Mouse (Mus musculus) Muller cell, postnatal 12 days (primary cell): Measurements from ENCODE around the gene Btbd8.

Source experiments
- DNase-seq: peaks from one replicate; pipeline ENCODE4 v3.0.0-alpha.2; 2015; ENCODE audit errors: inconsistent ontology term

Btbd8 gene

DNA sequence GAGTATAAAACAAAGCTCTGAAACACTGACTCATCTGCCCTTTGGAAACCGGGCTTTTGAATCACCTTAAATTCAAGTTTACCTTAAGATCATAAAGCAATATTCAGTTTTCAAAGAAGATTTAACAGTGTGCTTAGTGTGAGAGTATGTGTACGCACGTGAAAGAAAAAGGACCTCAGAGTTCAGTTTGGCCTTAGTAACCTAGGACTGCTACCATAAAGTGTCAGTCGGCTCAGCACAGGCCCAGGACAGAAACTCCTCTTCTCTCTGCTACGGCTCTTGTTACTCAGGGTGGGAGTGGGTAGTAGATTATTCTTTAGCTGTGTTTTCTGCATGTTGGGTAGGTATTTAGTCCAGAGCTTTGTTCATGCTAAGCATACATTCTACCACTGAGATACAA, 11.8 kb downstream of the Btbd8 start:
- DNase-seq = no peak

DNA sequence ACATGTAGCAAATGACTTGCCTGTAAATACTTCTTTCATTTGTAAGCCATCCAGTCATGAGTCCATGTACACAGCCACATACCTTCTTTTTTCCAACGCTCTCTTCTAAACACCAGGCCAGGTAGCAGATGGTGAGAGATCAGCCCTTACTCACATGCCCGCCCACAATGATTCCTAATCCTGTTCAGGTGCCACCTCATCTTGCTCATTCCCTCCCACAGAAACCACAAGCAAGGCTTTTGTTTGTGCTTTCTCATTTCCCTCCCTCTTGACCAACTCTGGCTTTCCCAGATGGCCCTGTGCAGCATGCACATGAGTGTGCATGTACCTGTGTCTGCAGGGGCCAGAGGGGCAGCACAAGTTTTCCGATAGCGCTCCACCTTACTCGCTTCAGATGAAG, 12.5 kb downstream of the Btbd8 start:
- DNase-seq = no peak

DNA sequence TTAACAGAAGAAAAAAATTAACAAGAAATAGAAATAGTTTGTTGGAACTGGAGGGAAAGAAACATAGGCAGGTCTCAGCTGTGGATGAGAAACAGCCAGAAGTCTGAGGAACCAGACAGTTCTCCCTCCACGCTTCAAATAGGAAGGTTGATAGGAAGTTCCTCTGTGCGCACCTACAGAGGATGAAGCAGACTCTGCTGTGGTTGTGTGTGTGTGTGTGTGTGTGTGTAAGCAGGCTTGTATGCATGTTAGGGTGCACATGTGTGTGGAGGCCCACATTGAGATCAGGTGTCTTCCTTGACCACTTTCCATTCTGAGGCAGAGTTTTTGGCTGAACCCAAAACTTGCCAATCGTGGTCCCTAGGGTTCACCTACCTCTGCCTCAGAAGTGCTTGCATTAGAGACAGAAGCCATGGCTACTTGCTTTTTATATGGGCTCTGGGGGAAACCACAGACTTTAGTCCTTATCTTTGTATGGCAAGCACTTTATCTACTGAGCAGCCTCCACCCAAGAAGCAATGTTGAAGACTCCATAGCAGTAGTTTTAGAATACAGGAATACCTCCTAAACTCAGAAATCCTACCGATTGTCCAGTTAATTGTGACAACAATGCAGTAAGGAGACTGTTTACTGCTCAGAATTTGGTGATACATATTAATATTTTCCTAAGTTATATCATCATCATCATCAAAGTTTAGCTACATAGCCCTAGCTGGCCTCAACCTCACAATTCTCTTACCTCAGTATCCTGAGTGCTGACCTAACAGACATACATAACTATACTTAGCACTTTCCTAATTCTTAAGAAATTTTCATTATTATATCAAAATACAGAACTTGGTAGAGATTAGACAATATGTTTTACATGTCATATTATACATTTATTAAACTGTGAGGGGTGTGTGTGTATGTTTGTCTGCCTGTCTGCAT, 24.6 kb downstream of the Btbd8 start:
- no peak for DNase-seq

DNA sequence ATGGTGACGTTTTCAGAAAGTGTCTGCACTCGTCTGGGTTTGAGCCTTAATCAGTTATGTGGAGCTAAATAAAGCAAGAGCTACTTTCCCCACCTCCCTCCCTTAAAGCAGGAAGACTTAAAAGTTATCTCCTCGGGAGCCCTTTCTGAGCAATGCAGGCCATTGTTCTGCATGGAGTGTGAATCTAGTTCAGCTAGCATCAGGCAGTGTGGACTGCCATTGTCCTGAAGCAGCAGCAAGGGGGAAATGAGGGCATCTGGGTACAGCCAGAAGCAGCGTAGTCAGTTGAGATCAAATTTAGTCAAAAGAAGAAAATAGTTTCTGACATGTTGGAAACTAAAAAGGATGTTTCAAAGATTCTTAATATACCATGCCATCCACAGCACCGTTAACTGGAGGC, 28.7 kb downstream of the Btbd8 start:
- DNase-seq = no peak

DNA sequence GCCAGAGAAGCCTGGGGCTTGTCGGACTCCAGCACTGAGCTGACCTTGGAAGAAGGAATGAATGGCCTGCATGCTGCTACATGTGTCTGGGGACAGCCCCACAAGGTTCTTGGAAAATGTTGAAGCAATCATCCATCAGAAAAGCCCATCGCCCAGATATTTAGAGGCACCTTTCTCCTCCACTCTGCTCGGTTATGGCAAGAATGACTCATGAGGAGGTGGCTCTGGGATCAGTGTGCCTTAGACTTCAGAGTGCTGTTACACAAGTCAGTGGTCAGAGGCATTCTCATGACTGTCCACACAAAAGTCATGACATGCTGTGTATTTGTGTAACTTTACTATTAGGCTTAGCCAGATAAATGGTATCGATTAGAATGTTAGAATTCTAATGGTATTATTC, 29.3 kb downstream of the Btbd8 start:
- peak; percentile 80 for DNase-seq

DNA sequence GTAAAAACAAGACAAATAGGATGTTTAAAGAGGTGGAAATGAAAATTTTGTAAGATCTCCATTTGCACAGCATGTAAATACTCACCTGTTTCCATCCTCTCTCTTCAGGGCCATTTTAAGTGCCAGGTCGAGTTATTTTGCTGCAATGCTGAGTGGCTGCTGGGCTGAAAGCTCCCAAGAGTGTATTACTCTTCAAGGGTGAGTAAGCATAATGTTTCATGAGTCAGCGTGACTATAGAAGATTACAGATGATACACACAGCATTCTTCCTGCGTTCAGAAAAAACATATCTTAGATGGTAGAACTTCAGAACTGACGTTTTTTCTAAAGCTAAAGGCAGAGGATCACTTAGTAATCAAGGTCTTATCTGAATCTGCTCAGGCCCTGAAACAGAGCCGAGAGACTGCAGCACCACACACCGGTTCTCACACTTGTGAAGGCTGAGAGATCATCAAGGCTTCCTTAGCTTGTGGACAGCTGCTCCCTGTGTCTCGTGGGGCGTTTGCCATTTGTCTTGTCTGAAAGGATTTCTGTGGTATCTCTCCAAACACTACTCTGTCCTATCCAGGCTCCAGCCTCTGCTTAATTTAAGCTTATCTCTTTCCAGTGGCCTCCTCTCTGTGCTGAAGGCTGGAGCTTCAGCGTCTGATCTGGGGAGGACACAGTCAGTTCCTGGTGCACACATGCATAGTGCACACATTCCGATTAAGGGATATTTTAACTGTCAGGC, 33.0 kb downstream of the Btbd8 start:
- no peak for DNase-seq

DNA sequence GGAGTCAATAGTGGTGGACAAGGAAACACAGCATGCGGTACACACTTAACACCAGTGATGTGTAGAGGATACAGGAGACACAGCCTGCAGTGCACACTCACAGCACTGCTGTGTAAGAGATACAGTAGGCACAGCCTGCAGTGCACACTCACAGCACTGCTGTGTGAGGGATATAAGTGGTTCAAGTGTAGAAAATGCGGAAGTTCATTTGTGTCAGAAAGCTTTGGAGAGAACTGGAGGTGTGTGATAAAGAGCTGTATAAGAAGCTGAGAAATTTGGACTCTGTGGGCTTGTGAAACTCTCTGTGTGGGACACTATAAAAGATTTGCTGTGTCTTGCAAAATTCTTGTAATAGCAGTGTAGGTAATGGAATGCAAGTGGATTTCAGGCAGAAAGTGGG, 42.4 kb downstream of the Btbd8 start:
- DNase-seq = no peak

DNA sequence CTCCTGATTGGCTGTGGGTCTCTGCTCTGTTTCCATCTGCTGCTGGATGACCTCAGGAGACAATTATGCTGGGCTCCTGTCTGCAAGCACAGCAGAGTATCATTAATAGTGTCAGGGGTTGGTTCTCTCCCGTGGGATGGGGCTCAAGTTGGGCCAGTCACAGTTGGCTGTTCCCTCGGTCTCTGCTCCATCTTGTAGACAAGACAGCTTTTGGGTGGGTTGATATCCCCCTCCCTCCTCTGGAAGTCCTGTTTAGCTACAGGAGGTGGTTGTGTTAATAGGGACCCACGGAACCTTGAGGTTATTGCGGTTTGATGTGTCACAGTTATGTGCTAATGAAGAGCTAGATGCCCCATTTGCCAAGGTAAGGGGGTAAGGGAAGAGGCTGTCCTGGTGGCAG, 51.2 kb downstream of the Btbd8 start:
- DNase-seq = peak; percentile 63

DNA sequence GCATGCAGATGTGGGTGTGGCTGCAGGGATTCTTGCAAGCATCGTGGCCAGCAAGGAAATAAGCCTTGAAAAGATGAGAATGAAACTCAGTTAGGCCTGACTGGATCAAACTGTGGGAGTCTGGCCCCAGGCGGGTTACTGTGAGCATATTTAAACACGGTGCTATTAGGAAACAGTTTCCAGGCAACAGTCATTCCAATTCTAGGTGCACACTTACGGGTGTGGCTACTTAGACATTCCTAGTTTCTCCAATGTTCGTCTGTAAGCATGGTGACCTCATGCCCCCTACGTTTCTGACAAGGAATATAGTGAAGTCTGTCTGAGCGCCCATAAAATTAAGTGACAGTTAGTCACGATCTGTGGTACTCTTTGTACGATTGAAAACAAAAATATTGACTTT, 53.2 kb downstream of the Btbd8 start:
- DNase-seq = no peak

DNA sequence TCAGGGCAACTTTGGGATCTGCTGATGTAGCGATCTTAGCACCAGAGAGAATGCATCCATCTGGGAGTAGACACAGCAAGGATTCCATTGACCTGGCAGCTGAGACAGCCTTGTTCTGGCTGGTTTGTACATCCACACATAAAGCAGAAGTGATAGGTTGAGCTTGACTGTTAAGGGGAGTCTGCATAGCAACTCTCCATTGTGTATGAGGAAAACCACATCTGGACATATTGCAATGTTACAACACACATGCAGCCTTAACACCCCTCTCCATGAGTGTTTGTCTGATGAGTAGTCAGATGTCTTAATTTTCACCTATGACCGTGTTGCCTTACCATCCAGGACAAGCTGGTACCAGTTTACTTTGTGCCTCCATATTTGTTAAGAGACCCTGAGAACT, 54.7 kb downstream of the Btbd8 start:
- no peak for DNase-seq

DNA sequence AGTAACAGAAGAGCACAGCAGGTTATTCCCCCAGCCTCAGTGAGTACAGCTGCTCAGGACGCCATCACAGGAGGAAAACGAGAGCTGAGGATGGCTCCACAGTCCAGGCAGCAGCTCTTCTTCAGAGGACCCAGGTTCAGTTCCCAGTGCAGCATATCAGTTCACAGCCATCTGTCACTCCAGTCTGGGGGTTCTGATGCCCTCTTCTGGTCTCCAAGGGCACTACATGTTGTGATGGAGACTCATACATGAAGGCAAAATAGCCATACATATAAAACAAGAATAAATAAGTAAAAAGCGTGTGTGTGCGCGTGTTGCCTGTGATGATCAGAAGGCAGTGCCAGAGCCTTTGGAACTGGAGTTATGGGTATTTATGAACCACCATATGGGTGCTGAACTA, 57.0 kb downstream of the Btbd8 start:
- no peak for DNase-seq

DNA sequence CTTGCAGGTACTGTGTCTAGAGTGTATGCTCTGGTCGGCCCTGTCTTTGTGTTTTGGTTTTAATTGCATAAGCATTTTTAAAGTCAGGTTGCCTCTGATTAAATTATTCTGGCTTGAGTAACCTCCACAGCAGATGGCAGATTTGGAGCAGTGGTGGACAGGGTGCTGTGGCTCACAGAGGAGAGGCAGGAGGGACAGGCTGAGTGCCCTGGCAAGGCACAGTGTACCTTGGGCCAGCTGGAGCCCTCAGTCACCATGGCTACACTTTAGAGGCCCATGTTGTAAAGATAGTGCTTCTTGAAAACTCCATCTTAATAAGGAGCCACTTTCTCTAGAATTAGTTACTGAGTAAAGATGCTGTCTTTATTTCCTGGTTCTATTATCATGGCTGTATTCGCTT, 58.2 kb downstream of the Btbd8 start:
- DNase-seq = no peak

DNA sequence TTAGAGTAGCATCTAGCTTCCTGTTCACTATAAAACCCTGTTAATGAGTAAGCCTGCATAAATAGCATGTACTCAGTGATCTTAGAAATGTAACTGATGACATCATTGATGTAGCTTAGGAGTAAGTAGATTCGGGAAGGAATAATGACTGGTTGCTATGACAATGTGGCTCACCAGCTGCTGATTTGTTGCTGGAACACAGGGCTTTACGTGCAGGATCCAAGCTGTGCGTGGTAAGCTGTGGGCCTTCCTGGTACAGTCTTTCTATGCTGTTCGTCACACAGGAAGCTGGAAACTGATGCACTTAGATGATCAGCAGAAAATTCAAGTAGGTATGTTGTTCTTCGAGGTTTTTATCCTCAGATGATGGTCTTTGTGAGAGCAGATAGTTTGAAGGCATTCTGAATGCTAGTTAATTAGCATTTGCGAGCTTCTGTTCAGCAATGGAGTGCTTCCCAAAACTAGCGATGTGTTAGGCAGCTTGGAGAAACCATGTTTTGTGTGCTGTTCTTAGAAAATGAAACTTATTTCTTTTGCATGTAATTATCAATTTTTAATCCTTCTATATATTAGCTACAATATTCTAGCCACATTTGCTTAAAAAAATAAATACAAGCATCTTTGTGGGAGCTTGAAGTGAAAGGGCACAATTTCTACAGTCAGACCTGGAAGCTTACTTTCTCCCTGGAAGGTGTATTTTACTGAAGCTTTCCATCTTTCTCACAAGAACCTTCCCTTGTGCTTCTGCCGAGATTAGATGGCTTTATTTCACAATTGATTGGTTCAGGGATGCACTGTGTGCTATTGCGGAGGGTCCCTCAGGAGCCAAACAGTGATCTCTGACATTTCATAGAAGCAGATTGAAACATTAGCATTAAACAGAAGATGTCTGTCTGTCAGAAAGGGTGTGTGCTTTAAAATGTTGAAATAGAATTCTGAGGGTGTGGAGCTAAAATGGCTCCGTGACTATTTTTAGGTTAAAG, 60.0 kb downstream of the Btbd8 start:
- peak; percentile 5 for DNase-seq

DNA sequence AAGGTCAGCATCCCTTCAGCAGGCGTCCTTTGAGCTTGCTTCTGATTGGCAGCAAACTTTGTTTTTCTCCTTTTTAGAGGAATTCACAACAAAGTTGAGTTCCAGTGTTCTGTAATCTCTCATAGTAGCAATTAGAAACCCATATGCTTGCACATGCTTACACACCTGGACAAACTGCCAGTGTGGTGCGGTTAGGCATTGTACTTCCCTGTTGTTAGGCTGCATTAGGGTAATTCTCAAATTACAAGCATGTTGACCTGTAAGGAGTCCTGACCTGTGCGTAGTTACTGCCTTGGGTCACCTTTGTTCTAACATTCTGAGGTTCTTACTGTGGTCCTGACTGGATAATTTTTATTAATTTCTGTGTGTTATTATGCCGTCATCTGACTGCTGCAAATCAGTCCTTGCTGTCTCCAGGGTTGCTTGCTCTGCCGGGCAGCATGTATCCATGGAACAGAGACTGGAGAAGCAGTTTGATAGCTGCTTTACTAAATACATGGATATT, 61.1 kb downstream of the Btbd8 start:
- no peak for DNase-seq

DNA sequence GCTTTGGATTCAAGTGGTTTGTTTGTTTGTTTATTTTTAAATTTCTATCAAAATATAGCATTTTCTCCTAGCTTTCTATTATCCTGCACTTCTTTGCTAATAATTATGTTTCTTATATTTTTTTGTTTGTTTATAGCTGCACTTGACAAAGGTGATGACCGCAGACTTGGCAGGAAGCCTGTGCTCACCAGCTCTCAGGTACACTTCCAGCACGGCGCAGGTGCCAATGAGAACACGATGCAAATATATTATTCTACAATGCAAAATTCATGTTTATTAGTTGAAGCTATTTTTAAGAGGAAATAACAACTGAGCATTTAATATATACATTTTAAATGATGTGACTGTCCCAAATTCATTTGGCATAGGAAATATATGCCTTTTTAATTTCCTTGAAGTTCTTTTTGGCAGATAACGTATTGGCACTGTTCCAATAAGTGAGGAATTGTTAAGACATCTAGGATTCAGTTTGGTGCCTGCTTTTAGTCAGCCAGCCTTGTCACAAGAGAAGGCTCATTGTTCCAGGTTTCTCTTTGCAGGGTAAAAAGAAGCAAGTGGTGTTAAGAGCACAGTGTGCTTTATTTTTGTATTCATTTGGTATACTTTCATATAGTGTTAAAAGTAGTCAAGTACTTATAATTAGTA, 62.2 kb downstream of the Btbd8 start:
- no peak for DNase-seq

DNA sequence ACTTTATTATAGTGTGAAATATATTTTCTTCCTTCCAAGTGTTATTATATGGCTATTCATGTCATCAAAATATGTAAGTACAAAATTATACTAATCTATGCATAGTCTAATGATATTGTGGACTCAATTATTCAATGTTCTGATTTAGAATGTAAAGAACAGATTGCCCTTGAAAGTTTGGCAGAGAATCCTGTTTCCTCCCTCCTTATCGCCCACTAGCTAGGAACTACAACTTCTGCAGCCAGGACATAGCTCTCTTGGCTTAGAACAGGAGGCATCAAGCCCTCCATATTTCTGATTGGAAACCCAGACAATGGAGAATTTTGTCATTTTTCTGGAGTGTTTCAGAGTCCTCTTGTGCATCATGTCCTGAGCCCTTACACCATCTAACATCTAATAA, 62.9 kb downstream of the Btbd8 start:
- DNase-seq = no peak

DNA sequence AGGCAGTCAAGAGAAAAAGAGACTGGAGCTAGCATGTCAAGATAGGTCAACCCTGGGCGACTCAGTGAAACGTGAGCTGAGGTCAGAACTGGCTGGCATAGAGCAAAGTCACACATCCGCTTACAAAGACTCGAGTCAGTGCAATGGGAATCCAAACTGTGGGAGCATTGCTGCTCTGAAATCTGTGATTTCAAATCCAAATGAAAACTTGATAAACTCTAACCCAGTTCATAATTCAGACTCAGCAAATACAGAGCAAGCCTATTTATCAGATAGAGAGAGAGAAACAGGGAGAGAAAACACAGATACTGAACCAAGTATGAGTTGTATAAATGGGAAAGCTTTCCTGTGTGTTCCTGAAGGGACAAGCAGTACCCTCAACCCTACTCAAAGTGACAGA, 69.5 kb downstream of the Btbd8 start, which contains the start of gene Gm42669:
Gene Gm42669, plus strand, starts transcription at position 301 of the 400 bp plus-strand sequence.
- no peak for DNase-seq

DNA sequence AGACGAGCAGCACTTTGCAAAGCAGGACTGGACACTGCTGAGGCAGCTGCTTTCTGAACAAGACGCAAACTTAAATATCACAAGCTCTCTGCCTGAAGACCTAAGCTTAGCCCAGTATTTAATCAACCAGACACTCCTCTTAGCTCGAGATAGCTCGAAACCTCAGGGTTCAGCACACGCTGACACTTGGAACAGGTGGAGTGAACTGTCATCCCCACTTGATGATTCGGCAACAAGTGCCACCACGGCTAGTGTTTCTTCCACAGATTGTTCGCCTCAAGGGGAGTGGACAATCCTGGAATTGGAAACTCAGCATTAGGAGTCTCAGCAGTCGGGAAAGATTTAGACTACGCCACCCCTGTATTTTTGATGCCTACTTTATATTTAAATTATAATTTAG, 72.7 kb downstream of the Btbd8 start:
- DNase-seq = no peak

DNA sequence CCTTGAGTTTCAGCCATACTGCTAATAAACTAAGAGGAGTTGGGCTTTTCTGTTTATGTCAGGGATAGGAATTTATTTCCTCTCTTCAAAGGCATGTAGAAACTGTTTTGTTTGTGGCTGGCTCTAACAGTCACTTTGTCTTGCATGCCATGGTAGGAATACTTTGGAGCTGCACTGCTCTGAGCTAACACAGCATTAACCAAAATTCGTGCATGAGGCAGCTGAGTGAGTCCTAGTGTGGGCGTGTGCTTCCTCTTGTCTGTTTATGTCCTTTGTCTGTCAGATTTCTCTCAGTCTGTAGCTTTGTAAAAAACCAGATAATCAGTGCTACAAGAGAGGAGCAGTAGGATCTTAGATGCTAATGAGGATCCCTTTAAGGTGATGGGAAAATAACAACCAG, 73.5 kb downstream of the Btbd8 start:
- DNase-seq = no peak

DNA sequence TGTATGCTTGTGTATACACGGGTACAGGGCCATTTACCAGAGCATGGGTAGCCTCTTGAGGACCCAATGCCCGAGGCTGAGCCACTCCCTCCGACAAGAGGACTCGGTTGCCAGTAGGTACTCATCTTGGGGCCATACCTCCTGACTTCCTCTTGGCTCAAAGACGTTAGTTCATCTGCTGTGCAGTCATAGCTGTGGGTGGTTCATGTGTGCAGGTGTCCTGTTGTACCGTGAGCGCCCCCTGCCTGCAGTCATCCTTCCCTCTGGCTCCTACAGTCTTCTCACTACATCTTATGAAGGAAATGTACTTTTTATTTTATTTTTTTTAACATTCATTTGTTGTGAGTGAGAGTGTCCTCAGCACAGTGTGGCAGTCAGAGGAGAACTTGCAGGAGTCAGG, 75.8 kb downstream of the Btbd8 start:
- peak; percentile 7 for DNase-seq

DNA sequence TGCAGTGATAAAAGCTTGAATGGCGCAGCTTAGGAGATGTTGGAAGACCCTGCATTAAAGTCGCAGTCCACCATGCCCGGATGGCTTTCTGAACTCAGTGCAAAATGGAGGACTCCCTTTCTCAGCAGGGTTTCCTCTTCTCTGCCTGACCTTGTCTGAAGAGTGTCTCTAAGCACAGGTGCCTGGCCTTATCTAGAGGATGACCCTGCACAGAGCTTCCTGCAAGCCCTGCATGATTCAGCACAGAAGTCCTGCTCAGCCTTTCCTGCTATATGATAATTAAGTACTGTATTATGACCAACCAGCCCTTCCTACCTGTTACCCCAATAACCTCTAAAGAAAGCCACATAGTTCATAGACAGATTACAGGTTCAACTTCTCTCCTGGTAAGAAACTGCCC, 77.7 kb downstream of the Btbd8 start:
- DNase-seq = no peak
